Mouse (Mus musculus) embryonic facial prominence, embryonic 14.5 days (tissue): ENCODE results near the gene Rock2. TPM values are rescaled to one million over a fixed set of nuclear protein-coding genes. Genes with fewer than 3 reads are reported as not detected.

Source experiments
- ATAC-seq: fragments of 200-750 bp; cut with Nextera tagmentation; 2 replicates; pipeline ENCODE4 v1.8.0; 2017; ENCODE audit warnings: low read depth, moderate number of reproducible peaks, moderate TSS enrichment
- DNase-seq: peaks from one replicate; pipeline ENCODE4 v3.0.0-alpha.2; 2015; ENCODE audit warnings: low spot score
- H3K27ac ChIP-seq: fragments of 300-500 bp; sonication (generic); replicated peaks from 2 replicates; pipeline ENCODE4 v1.5.1; 2014; ENCODE audit warnings: low read depth, mild to moderate bottlenecking, low read length, moderate library complexity
- H3K27me3 ChIP-seq: fragments of 300-500 bp; sonication (generic); replicated peaks from 2 replicates; pipeline ENCODE4 v1.6.1; 2014; ENCODE audit warnings: low read length; ENCODE audit not compliant: control insufficient read depth, insufficient read depth
- H3K36me3 ChIP-seq: fragments of 300-500 bp; sonication (generic); 2 replicates; pipeline ENCODE4 v1.6.1; 2014; ENCODE audit warnings: low read length, mixed read lengths; ENCODE audit not compliant: control insufficient read depth, insufficient read depth
- H3K4me1 ChIP-seq: fragments of 300-500 bp; sonication (generic); 2 replicates; pipeline ENCODE4 v1.6.1; 2014; ENCODE audit warnings: antibody characterized with exemption, low read length; ENCODE audit not compliant: control insufficient read depth, insufficient read depth
- H3K4me2 ChIP-seq: fragments of 300-500 bp; sonication (generic); 2 replicates; pipeline ENCODE4 v1.6.1; 2014; ENCODE audit warnings: low read depth, mild to moderate bottlenecking, low read length, moderate library complexity, mixed read lengths
- H3K4me3 ChIP-seq: fragments of 300-500 bp; sonication (generic); 2 replicates; pipeline ENCODE4 v1.5.1; 2014; ENCODE audit warnings: low read depth, mild to moderate bottlenecking, low read length
- H3K9ac ChIP-seq: fragments of 300-500 bp; sonication (generic); 2 replicates; pipeline ENCODE4 v1.6.1; 2014; ENCODE audit warnings: low read depth, mild to moderate bottlenecking, low read length, moderate library complexity, mixed read lengths
- H3K9me3 ChIP-seq: fragments of 300-500 bp; sonication (generic); 2 replicates; pipeline ENCODE4 v1.6.1; 2016; ENCODE audit warnings: low read length; ENCODE audit not compliant: control insufficient read depth
- WGBS: fragments of 180-500 bp; shearing (Covaris S2); extraction: QIAGEN DNeasy Blood & Tissue Kit; methylation state at CpG from one replicate; pipeline ENCODE4 v1.1.7; 2014; 5-methylcytosine and 5-hydroxymethylcytosine counted together
- polyA plus RNA-seq: library from polyadenylated mRNA; unstranded; fragments of >200 nt; fragmentation: Nextera tagmentation; extraction: Ambion mirVana; gene quantifications from 2 replicates; pipeline ENCODE4 v1.2.1, GENCODE M21; 2014

Rock2 gene
- polyA plus RNA-seq, 1 experiment from 2014 or later, result 23.5 TPM

DNA sequence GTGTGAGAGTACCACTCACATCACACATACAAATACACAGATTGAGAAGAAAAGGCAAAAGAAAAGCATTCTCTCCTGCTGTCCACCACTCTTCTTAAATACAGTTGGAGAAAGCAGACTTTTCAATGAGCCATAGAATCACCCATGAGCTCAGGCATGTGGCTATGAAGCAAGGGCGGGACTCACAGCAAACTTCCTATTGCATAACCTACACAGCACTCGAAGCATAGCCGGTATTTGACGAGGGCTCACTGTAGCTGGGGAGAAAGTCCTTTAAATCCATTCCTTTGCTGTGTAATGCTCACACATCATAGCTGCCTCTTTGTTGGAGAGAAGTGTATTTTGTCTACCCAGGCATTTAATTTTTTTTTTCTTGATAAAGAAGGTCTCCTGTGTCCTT, 19.4 kb upstream of the Rock2 start:
- no peaks in the 10 kb centered on the region for H3K9me3 ChIP-seq
- H3K4me3 ChIP-seq, result no peak overlapping the region
- WGBS, result 50% methylated on average over 4 of the region's 4 CpGs
- no peaks in the 10 kb centered on the region for H3K36me3 ChIP-seq
- H3K4me2 ChIP-seq, result no peak overlapping the region
- ATAC-seq, result peak; percentile 48; the same call in 1 of the 2 replicates
- peak; percentile 56 for DNase-seq
- no peak overlapping the region for H3K27ac ChIP-seq
- no peak overlapping the region for H3K9ac ChIP-seq
- H3K4me1 ChIP-seq, result peaks cover 20% of the 10 kb centered on the region
- no peaks in the 10 kb centered on the region for H3K27me3 ChIP-seq

DNA sequence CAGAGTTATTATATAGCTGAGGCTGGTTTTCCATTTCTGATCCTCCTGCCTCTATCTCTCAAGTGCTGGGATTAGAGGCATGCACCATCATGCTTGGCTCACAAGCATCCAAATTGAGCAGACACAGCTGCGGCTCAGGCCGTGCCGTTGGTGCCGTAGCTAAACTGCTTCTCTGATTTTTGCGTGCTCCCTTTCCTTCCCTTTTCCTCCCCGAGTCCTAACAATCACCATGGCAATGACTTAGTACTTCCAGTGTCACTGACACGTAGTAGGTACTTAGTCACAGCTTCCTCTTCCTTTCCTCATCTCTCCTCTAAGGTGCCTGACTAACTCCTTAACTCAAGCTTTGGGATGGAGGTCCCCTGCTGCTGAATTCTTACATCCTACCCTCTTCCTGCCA, 19.0 kb upstream of the Rock2 start:
- no peak overlapping the region for H3K4me3 ChIP-seq
- DNase-seq (no peak), ATAC-seq (peak; percentile 32; the same call in 1 of the 2 replicates)
- peaks cover 16% of the 10 kb centered on the region for H3K4me1 ChIP-seq
- H3K27ac ChIP-seq, result no peak overlapping the region
- H3K9me3 ChIP-seq, result no peaks in the 10 kb centered on the region
- 60% methylated on average over 7 of the region's 7 CpGs for WGBS
- H3K27me3 ChIP-seq, result no peaks in the 10 kb centered on the region
- no peaks in the 10 kb centered on the region for H3K36me3 ChIP-seq
- no peak overlapping the region for H3K9ac ChIP-seq
- H3K4me2 ChIP-seq, result no peak overlapping the region

DNA sequence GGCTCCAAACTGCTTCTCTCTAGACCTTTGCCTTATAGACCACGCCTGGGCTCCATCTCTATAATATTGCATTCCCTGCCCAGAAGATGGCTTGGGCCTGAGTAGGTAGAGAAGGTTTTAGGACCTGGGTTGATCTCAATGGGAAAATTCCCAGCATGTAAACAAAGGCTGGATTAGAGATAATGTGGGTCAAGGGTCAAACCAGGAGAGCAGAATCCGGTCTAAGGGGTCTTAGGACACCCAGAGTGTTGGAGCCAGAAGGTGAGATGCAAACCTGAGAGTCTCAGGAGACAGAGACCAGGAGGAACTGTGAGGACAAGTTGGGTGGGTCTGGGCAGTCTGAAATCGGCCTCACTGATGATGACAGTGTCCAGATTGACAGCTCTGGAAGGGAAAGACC, 18.0 kb upstream of the Rock2 start:
- H3K36me3 ChIP-seq, result no peaks in the 10 kb centered on the region
- H3K27ac ChIP-seq, result 0 out of 2 replicates have a peak overlapping the region, but pooled peaks have one; percentile 8
- peaks cover 11% of the 10 kb centered on the region; the same call in 1 of the 2 replicates for H3K4me1 ChIP-seq
- H3K9ac ChIP-seq, result no peak overlapping the region
- DNase-seq (no peak), ATAC-seq (no peak)
- no peaks in the 10 kb centered on the region for H3K27me3 ChIP-seq
- H3K4me2 ChIP-seq, result no peak overlapping the region
- WGBS, result 50% methylated on average over 3 of the region's 3 CpGs
- H3K4me3 ChIP-seq, result no peak overlapping the region
- no peaks in the 10 kb centered on the region for H3K9me3 ChIP-seq

DNA sequence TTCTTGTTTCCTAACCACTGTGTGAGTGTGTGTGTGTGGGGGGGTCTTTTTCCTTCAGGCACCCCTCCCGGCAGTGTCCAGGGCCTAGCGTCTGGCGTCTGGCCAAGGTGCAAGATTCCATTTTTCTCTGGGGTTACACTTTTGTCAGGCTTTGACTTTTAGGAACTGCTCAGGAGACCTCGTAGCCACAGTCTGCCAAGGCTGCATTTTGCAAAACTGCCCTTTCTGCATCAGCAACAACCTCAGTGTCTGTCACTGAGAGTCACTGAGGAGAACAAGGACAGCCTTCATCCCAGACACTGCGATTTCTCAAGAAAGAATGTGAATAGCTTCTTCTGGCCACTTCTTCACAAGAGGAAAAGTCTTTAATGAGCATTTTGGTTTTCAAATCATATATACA, 17.6 kb upstream of the Rock2 start:
- DNase-seq (no peak), ATAC-seq (no peak)
- H3K9me3 ChIP-seq, result no peaks in the 10 kb centered on the region
- no peak overlapping the region for H3K4me3 ChIP-seq
- no peaks in the 10 kb centered on the region for H3K36me3 ChIP-seq
- peak overlapping the region; percentile 8; the same call in 1 of the 2 replicates for H3K27ac ChIP-seq
- H3K27me3 ChIP-seq, result no peaks in the 10 kb centered on the region
- H3K9ac ChIP-seq, result no peak overlapping the region
- peaks cover 11% of the 10 kb centered on the region; the same call in 1 of the 2 replicates for H3K4me1 ChIP-seq
- H3K4me2 ChIP-seq, result no peak overlapping the region
- WGBS, result 51% methylated on average over 5 of the region's 5 CpGs

DNA sequence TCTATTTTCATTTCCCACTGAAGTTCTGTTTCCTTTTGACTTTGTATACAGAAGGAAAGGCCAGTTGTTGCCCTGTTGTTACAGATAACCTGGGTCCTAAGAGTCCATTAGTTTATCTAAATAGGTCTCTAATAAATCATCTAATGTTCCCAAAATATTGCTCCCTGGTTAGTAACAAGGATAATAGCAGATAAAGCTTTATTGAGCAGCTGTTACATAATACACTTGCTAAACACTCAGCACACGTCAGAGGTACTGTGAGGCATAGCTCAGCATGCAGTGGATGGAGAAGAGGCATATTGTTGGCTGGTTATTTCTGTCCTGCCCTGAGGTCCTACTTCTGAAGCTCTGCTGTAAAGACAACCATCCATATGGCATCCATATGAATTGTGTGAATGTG, 17.0 kb upstream of the Rock2 start:
- H3K9ac ChIP-seq, result no peak overlapping the region
- peaks cover 11% of the 10 kb centered on the region; the same call in 1 of the 2 replicates for H3K4me1 ChIP-seq
- H3K36me3 ChIP-seq, result no peaks in the 10 kb centered on the region
- no peaks in the 10 kb centered on the region for H3K9me3 ChIP-seq
- no peaks in the 10 kb centered on the region for H3K27me3 ChIP-seq
- no peak overlapping the region for H3K4me2 ChIP-seq
- no peak for ATAC-seq
- WGBS, result 14% methylated on average over 1 of the region's 1 CpGs
- DNase-seq, result no peak
- no peak overlapping the region for H3K27ac ChIP-seq
- H3K4me3 ChIP-seq, result no peak overlapping the region

DNA sequence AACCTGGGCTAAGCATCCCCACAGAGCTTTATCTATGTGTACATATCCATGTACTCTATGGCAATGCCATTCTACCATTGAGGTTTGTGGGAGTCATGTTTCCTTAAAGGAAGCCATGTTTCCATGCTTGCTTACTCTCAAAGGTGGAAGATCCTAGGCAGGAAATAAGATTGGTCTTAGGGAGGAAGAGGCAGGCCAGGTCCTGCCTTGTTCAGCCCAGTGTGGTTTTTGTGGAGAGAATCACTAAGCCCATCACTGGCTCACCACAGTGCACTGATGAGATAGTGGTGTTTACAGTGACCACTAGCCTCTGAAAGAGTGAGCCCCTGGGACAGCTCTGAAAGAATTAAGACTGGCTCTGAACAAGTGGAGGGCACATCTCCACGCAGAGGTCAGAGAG, 15.3 kb upstream of the Rock2 start:
- no peak overlapping the region for H3K27ac ChIP-seq
- peaks cover 5% of the 10 kb centered on the region; the same call in 1 of the 2 replicates for H3K4me1 ChIP-seq
- 82% methylated on average over 1 of the region's 1 CpGs for WGBS
- ATAC-seq (no peak), DNase-seq (no peak)
- no peaks in the 10 kb centered on the region for H3K36me3 ChIP-seq
- H3K9ac ChIP-seq, result no peak overlapping the region
- no peak overlapping the region for H3K4me2 ChIP-seq
- no peak overlapping the region for H3K4me3 ChIP-seq
- no peaks in the 10 kb centered on the region for H3K27me3 ChIP-seq
- H3K9me3 ChIP-seq, result no peaks in the 10 kb centered on the region

DNA sequence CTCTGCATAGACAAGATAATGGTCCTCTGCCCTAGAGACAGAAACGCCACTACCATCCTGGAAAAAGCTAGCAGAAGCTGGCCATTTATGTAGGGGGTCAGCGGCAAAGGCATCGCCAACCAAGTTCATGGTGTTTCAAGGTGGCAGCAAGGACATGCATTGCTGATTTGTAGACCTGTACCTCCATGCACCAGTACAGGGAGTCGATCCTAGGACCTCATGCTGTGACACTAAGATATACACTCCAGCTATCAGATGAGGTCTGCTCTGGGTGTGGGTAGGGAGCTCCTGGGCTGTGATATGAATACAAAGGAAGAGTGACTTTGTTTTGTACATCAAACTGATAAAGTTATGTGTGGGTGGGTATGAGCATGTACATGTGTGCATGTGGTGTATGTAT, 14.6 kb upstream of the Rock2 start:
- no peaks in the 10 kb centered on the region for H3K36me3 ChIP-seq
- H3K4me1 ChIP-seq, result 0 out of 2 replicates have a peak, but pooled peaks cover under 1% of the 10 kb centered on the region
- WGBS, result 85% methylated on average over 4 of the region's 4 CpGs
- no peak overlapping the region for H3K27ac ChIP-seq
- no peak overlapping the region for H3K4me3 ChIP-seq
- no peaks in the 10 kb centered on the region for H3K9me3 ChIP-seq
- no peaks in the 10 kb centered on the region for H3K27me3 ChIP-seq
- DNase-seq (no peak), ATAC-seq (no peak)
- no peak overlapping the region for H3K9ac ChIP-seq
- H3K4me2 ChIP-seq, result no peak overlapping the region

DNA sequence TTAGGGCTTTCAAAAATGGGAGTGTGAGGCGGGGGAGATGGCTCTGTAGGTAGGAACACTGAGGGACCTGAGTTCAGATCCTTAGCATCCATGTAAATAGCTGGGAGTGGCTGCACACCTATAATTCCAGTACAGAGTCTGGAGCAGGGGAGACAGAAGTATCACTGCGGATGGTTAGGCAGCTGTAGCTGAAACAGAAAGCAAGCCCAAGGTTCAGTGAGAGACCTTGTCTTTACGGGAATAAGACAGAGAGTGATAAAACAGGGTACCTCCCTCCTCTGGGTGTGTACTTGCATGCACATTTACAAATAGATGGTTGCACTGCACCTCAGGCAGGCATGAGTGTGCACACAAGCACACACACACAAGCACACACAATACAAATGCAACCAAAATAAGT, 12.3 kb upstream of the Rock2 start:
- no peaks in the 10 kb centered on the region for H3K27me3 ChIP-seq
- WGBS, result 85% methylated on average over 3 of the region's 3 CpGs

DNA sequence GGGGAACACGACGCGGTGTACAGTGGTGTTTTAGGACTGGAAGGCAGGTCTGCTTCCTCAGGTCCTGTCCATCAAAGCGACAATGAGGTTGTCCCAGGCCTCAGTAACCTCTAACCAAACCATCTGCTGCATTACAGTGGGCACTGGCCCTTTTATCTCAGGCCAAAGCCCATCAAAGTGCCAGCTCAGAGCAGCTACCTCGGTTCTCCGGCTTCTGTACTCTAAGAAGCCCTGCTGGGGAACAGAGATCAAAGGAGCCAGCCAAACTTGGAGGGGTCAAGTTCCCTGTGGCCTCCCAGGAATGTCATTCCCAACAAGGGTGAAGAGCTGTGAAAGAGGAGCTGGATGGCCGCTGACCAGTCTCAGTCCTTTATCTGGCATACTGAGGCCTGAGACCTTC, 11.6 kb upstream of the Rock2 start:
- ATAC-seq (no peak), DNase-seq (no peak)
- Histone ChIP-seq H3K4me2 (no peak overlapping the region), H3K9ac (no peak overlapping the region), H3K27ac (no peak overlapping the region), H3K9me3 (no peaks in the 10 kb centered on the region), H3K36me3 (no peaks in the 10 kb centered on the region), H3K4me1 (no peaks in the 10 kb centered on the region), H3K27me3 (no peaks in the 10 kb centered on the region), H3K4me3 (no peak overlapping the region)
- WGBS, result 66% methylated on average over 7 of the region's 7 CpGs

More for the DNA sequence above, 12.3 kb upstream of the Rock2 start:
- no peak overlapping the region for H3K27ac ChIP-seq
- H3K4me1 ChIP-seq, result no peaks in the 10 kb centered on the region
- DNase-seq, result no peak
- no peaks in the 10 kb centered on the region for H3K9me3 ChIP-seq
- H3K4me2 ChIP-seq, result no peak overlapping the region
- H3K9ac ChIP-seq, result no peak overlapping the region
- H3K36me3 ChIP-seq, result no peaks in the 10 kb centered on the region
- no peak for ATAC-seq
- no peak overlapping the region for H3K4me3 ChIP-seq
